Mouse (Mus musculus) midbrain, embryonic 11.5 days (tissue): ENCODE data around the gene Dock7. TPM values are rescaled to one million over a fixed set of nuclear protein-coding genes. Genes with fewer than 3 reads are reported as not detected.

Source experiments
- ATAC-seq: fragments of 200-750 bp; cut with Nextera tagmentation; 2 replicates; pipeline ENCODE4 v1.8.0; 2017; ENCODE audit warnings: moderate TSS enrichment, moderate library complexity; ENCODE audit not compliant: low FRiP score
- DNase-seq: peaks from one replicate; pipeline ENCODE4 v3.0.0; 2015; ENCODE audit warnings: low spot score; ENCODE audit errors: missing footprints
- H3K27ac ChIP-seq: fragments of 300-500 bp; sonication (generic); 2 replicates; pipeline ENCODE4 v1.5.1; 2014; ENCODE audit warnings: low read depth, low read length
- H3K27me3 ChIP-seq: fragments of 300-500 bp; sonication (generic); 2 replicates; pipeline ENCODE4 v1.6.1; 2014; ENCODE audit warnings: mild to moderate bottlenecking, low read length, moderate library complexity, mixed read lengths; ENCODE audit not compliant: control insufficient read depth, insufficient read depth
- H3K36me3 ChIP-seq: fragments of 300-500 bp; sonication (generic); 2 replicates; pipeline ENCODE4 v1.6.1; 2014; ENCODE audit warnings: mild to moderate bottlenecking, low read length, moderate library complexity, mixed read lengths; ENCODE audit not compliant: control insufficient read depth, insufficient read depth
- H3K4me1 ChIP-seq: fragments of 300-500 bp; sonication (generic); 2 replicates; pipeline ENCODE4 v1.6.1; 2014; ENCODE audit warnings: low read length; ENCODE audit not compliant: control insufficient read depth, insufficient read depth
- H3K4me2 ChIP-seq: fragments of 300-500 bp; sonication (generic); 2 replicates; pipeline ENCODE4 v1.6.1; 2014; ENCODE audit warnings: mild to moderate bottlenecking, moderate library complexity
- H3K4me3 ChIP-seq: fragments of 300-500 bp; sonication (generic); 2 replicates; pipeline ENCODE4 v1.5.1; 2014; ENCODE audit warnings: low read depth, low read length
- H3K9ac ChIP-seq: fragments of 300-500 bp; sonication (generic); 2 replicates; pipeline ENCODE4 v1.6.1; 2014; ENCODE audit warnings: low read length
- H3K9me3 ChIP-seq: fragments of 300-500 bp; sonication (generic); 2 replicates; pipeline ENCODE4 v1.6.1; 2016; ENCODE audit warnings: low read length; ENCODE audit not compliant: control insufficient read depth
- WGBS: fragments of 180-500 bp; shearing (Covaris S2); extraction: QIAGEN DNeasy Blood & Tissue Kit; methylation state at CpG from one replicate; pipeline ENCODE4 v1.1.7; 2014; 5-methylcytosine and 5-hydroxymethylcytosine counted together
- polyA plus RNA-seq: library from polyadenylated mRNA; unstranded; fragments of >200 nt; fragmentation: Nextera tagmentation; extraction: Ambion mirVana; gene quantifications from 2 replicates; pipeline ENCODE4 v1.2.1, GENCODE M21; 2014

Dock7 gene
- polyA plus RNA-seq, 1 experiment from 2014 or later, result 93.5 TPM

- WGBS, result 82% methylated on average over 3 of the region's 3 CpGs
- H3K27ac ChIP-seq, result no peak overlapping the region
- 0 out of 2 replicates have a peak, but pooled peaks cover 3% of the 10 kb centered on the region for H3K36me3 ChIP-seq
- ATAC-seq, result no peak
- no peak overlapping the region for H3K4me2 ChIP-seq
- H3K4me3 ChIP-seq, result no peak overlapping the region
- no peaks in the 10 kb centered on the region for H3K27me3 ChIP-seq
- no peak for DNase-seq
- no peaks in the 10 kb centered on the region for H3K9me3 ChIP-seq
- H3K4me1 ChIP-seq, result peaks cover 5% of the 10 kb centered on the region; the same call in 1 of the 2 replicates
- H3K9ac ChIP-seq, result no peak overlapping the region
These were observed 17.9 kb downstream of the Dock7 start for GRCm38 (mm10) chr4:99102846-99103245.

DNA sequence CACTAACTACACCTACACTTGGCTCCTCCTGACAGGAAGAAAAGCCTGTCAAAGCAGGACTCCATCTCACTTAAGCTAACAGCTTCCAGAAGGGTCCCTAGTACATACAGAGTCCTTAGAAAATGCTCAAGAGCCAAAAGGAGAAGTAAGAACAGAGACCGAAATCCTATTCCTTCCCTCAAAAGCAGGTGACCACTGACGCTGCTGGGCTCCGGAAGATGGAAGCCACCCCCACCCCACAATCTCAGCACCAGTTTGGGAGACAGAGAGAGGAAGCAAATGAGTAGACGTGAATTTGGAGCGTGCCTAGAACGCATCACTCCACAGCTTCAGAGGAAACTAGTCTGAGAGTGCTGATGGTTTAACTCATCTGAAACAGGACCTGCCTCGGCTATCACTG, 20.0 kb downstream of the Dock7 start:
- no peak overlapping the region for H3K9ac ChIP-seq
- no peaks in the 10 kb centered on the region for H3K27me3 ChIP-seq
- ATAC-seq (no peak), DNase-seq (no peak)
- H3K4me3 ChIP-seq, result no peak overlapping the region
- H3K36me3 ChIP-seq, result 0 out of 2 replicates have a peak, but pooled peaks cover 3% of the 10 kb centered on the region
- 89% methylated on average over 7 of the region's 7 CpGs for WGBS
- H3K4me2 ChIP-seq, result no peak overlapping the region
- no peaks in the 10 kb centered on the region for H3K4me1 ChIP-seq
- H3K27ac ChIP-seq, result no peak overlapping the region
- no peaks in the 10 kb centered on the region for H3K9me3 ChIP-seq

DNA sequence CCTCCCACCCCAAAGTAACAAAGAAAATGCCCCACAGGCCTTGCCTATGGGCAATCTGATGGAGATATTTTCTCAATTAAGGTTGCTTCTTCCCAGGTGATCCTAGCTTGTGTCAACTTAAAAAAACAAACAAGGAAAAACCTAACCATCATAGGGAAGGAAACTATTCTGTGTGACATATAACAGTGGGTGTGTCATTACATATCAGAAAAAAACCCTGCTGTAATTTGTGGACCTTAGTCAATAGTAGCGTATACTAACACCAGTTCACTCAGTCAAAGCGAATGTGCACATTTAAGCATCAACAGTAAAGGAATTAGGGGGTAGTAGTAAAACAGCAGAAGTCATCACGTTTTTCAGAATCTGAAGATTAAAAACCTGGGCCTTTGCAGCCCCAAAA, 28.9 kb downstream of the Dock7 start:
- ATAC-seq (no peak), DNase-seq (no peak)
- 86% methylated on average over 3 of the region's 3 CpGs for WGBS
- Histone ChIP-seq H3K9me3 (no peaks in the 10 kb centered on the region), H3K27ac (no peak overlapping the region), H3K27me3 (no peaks in the 10 kb centered on the region), H3K4me2 (no peak overlapping the region), H3K4me3 (no peak overlapping the region), H3K36me3 (no peaks in the 10 kb centered on the region), H3K4me1 (no peaks in the 10 kb centered on the region), H3K9ac (no peak overlapping the region)

GRCm38 (mm10) chr4:99091151-99091701, 29.5 kb downstream of the Dock7 start:
- Histone ChIP-seq H3K9ac (no peak overlapping the region), H3K36me3 (no peaks in the 10 kb centered on the region), H3K27me3 (no peaks in the 10 kb centered on the region), H3K27ac (no peak overlapping the region), H3K4me1 (no peaks in the 10 kb centered on the region), H3K4me2 (no peak overlapping the region), H3K9me3 (no peaks in the 10 kb centered on the region), H3K4me3 (no peak overlapping the region)
- DNase-seq (no peak), ATAC-seq (no peak)
- WGBS, result 61% methylated on average over 3 of the region's 3 CpGs

- Histone ChIP-seq H3K4me2 (no peak overlapping the region), H3K27ac (no peak overlapping the region), H3K9me3 (no peaks in the 10 kb centered on the region), H3K4me3 (no peak overlapping the region), H3K36me3 (no peaks in the 10 kb centered on the region), H3K27me3 (no peaks in the 10 kb centered on the region), H3K9ac (no peak overlapping the region), H3K4me1 (no peaks in the 10 kb centered on the region)
- 93% methylated on average over 17 of the region's 17 CpGs for WGBS
- DNase-seq, result no peak
- no peak for ATAC-seq
These were observed 32.8 kb downstream of the Dock7 start for GRCm38 (mm10) chr4:99087760-99088485.

GRCm38 (mm10) chr4:99083862-99084261, 36.9 kb downstream of the Dock7 start:
- no peak overlapping the region for H3K27ac ChIP-seq
- DNase-seq (no peak), ATAC-seq (no peak)
- H3K4me1 ChIP-seq, result no peaks in the 10 kb centered on the region
- H3K4me3 ChIP-seq, result no peak overlapping the region
- no peaks in the 10 kb centered on the region for H3K27me3 ChIP-seq
- H3K9me3 ChIP-seq, result no peaks in the 10 kb centered on the region
- no peak overlapping the region for H3K4me2 ChIP-seq
- H3K9ac ChIP-seq, result no peak overlapping the region
- peaks cover 4% of the 10 kb centered on the region; the same call in 1 of the 2 replicates for H3K36me3 ChIP-seq
- 84% methylated on average over 3 of the region's 3 CpGs for WGBS

GRCm38 (mm10) chr4:99081169-99081568, 39.5 kb downstream of the Dock7 start:
- WGBS, result 83% methylated on average over 1 of the region's 1 CpGs

DNA sequence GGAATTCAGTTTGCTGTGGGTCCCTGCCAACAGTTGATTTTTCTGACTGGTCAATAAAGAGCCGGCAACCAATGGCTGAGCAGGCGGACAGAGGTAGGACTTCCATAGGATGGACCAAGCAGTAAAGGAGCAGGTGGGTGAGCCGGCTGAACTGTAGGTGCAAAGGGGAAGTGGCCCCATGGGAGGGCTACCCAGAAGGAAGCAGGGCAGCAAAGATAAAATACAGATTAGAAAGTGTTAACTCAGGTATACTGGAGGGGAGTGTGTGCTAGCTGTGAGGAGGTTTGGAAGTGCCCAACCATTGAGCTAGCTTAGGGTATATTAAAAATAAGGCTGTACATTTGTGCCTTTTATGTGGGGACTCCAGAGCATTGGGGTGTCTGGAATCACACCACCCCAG, 42.7 kb downstream of the Dock7 start:
- Histone ChIP-seq H3K4me2 (no peak overlapping the region), H3K27ac (no peak overlapping the region), H3K27me3 (no peaks in the 10 kb centered on the region), H3K9me3 (no peaks in the 10 kb centered on the region), H3K4me3 (no peak overlapping the region), H3K4me1 (no peaks in the 10 kb centered on the region), H3K36me3 (peaks cover 8% of the 10 kb centered on the region; the same call in 1 of the 2 replicates), H3K9ac (no peak overlapping the region)
- ATAC-seq (no peak), DNase-seq (no peak)
- 90% methylated on average over 3 of the region's 3 CpGs for WGBS

More at GRCm38 (mm10) chr4:99081169-99081568, 39.5 kb downstream of the Dock7 start:
- Histone ChIP-seq H3K9ac (no peak overlapping the region), H3K9me3 (no peaks in the 10 kb centered on the region), H3K27me3 (no peaks in the 10 kb centered on the region), H3K36me3 (peaks cover 8% of the 10 kb centered on the region; the same call in 1 of the 2 replicates), H3K27ac (no peak overlapping the region), H3K4me1 (no peaks in the 10 kb centered on the region), H3K4me2 (no peak overlapping the region), H3K4me3 (no peak overlapping the region)
- ATAC-seq, result no peak
- DNase-seq, result no peak

DNA sequence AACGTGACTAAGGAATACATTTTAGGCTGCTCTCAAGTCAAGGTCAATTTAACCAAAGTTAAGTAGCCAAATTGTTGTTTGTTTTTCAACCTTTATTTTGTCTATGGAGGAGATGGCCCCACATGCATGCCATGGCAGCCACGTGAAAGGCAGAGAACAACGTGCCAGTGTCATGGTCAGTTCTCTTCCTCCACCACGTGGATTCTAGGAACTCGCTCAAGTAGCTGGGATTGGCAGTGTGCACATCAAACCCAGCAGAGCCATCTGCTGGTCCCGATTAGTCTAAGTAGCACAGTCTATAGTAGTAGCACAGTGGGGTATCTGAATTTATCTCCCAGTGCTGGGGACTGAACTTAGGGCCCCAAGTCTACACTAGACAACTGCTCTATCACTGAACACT, 51.9 kb downstream of the Dock7 start:
- no peaks in the 10 kb centered on the region for H3K9me3 ChIP-seq
- H3K27me3 ChIP-seq, result no peaks in the 10 kb centered on the region
- H3K4me3 ChIP-seq, result no peak overlapping the region
- no peak for ATAC-seq
- no peaks in the 10 kb centered on the region for H3K4me1 ChIP-seq
- no peak overlapping the region for H3K27ac ChIP-seq
- WGBS, result 84% methylated on average over 6 of the region's 6 CpGs
- DNase-seq, result no peak
- no peak overlapping the region for H3K9ac ChIP-seq
- peaks cover 6% of the 10 kb centered on the region; the same call in 1 of the 2 replicates for H3K36me3 ChIP-seq
- H3K4me2 ChIP-seq, result no peak overlapping the region
